Mouse (Mus musculus) MEL (cell line): ENCODE measurements at regions not wholly inside any gene's neighbourhood (a gene's known extent, or its start where the extent isn't known, plus 50 kb on each side); places are given as distances from the start of the nearest gene placed in this dataset.

ENCODE experiments used
- DNase-seq: peaks from one replicate; pipeline ENCODE4 v3.0.0; 2011; ENCODE audit warnings: low read depth, low spot score
- H3K27ac ChIP-seq: 2 replicates; pipeline ENCODE4 v1.5.1; 2012; ENCODE audit warnings: low read depth, mild to moderate bottlenecking, control low read depth, low read length, moderate library complexity; ENCODE audit not compliant: control insufficient read depth
- H3K27me3 ChIP-seq, 2 experiments: fragments of 150-350 bp in 1 of 2; sonication (generic) in 1 of 2; 2 replicates each; pipeline ENCODE4 v1.6.1; 2012; ENCODE audit warnings: low read length in 2 of 2, mild to moderate bottlenecking in 2 of 2, improper control_type of control experiment in 1 of 2, moderate library complexity in 1 of 2; ENCODE audit not compliant: insufficient read depth in 2 of 2, control insufficient read depth in 1 of 2
- H3K36me3 ChIP-seq, 2 experiments: 2 replicates each; pipeline ENCODE4 v1.6.1; 2012 to 2014; ENCODE audit warnings: low read length in 2 of 2, improper control_type of control experiment in 1 of 2, inconsistent platforms in 1 of 2, mild to moderate bottlenecking in 1 of 2; ENCODE audit not compliant: insufficient read depth in 2 of 2, control insufficient read depth in 1 of 2
- H3K4me1 ChIP-seq, 2 experiments: fragments of 150-350 bp in 1 of 2; sonication (generic) in 1 of 2; 2 replicates each; pipeline ENCODE4 v1.6.1; 2012; ENCODE audit warnings: low read length in 2 of 2, improper control_type of control experiment in 1 of 2, mild to moderate bottlenecking in 1 of 2; ENCODE audit not compliant: insufficient read depth in 2 of 2, control insufficient read depth in 1 of 2
- H3K4me3 ChIP-seq, 2 experiments: fragments of 150-350 bp in 1 of 2; sonication (generic) in 1 of 2; 2 replicates each; pipeline ENCODE4 v1.5.1; 2012; ENCODE audit warnings: low read depth in 2 of 2, low read length in 2 of 2, mild to moderate bottlenecking in 2 of 2, moderate library complexity in 2 of 2, control low read depth in 1 of 2, improper control_type of control experiment in 1 of 2; ENCODE audit not compliant: control insufficient read depth in 1 of 2, insufficient read depth in 1 of 2
- H3K79me2 ChIP-seq: 2 replicates; pipeline ENCODE4 v1.6.1; 2012; ENCODE audit warnings: mild to moderate bottlenecking, low read length, moderate library complexity; ENCODE audit not compliant: control insufficient read depth, poor library complexity, insufficient read depth
- H3K9ac ChIP-seq: 2 replicates; pipeline ENCODE4 v1.6.1; 2012; ENCODE audit warnings: low read depth, mild to moderate bottlenecking, control low read depth, low read length, moderate library complexity; ENCODE audit not compliant: control insufficient read depth, poor library complexity, severe bottlenecking
- H3K9me3 ChIP-seq: fragments of 150-350 bp; sonication (generic); replicated peaks from 2 replicates; pipeline ENCODE4 v1.6.1; 2012; ENCODE audit warnings: mild to moderate bottlenecking, low read length, improper control_type of control experiment, moderate library complexity; ENCODE audit not compliant: insufficient read depth
- BHLHE40 ChIP-seq: IDR thresholded peaks from 2 replicates; pipeline ENCODE4 v1.6.1; 2012; ENCODE audit warnings: low read depth, mild to moderate bottlenecking, inconsistent platforms, low read length, improper control_type of control experiment, borderline replicate concordance
- CHD2 ChIP-seq: IDR thresholded peaks from 2 replicates; pipeline ENCODE4 v1.6.1; 2011; ENCODE audit warnings: low read length, improper control_type of control experiment
- ELF1 ChIP-seq: IDR thresholded peaks from 2 replicates; pipeline ENCODE4 v1.6.1; 2014; ENCODE audit warnings: low read depth, mild to moderate bottlenecking, inconsistent platforms, low read length, improper control_type of control experiment, moderate library complexity
- EP300 ChIP-seq, 2 experiments: IDR thresholded peaks; 2 replicates each; pipeline ENCODE4 v1.6.1; 2011; ENCODE audit warnings: improper control_type of control experiment in 2 of 2, low read length in 2 of 2, low read depth in 1 of 2, mild to moderate bottlenecking in 1 of 2
- ETS1 ChIP-seq: IDR thresholded peaks from 2 replicates; pipeline ENCODE4 v1.6.1; 2012; ENCODE audit warnings: low read depth, mild to moderate bottlenecking, inconsistent platforms, low read length, improper control_type of control experiment, moderate library complexity
- GABPA ChIP-seq: IDR thresholded peaks from 2 replicates; pipeline ENCODE4 v1.6.1; 2012; ENCODE audit warnings: low read depth, mild to moderate bottlenecking, inconsistent platforms, low read length, improper control_type of control experiment, moderate library complexity
- GATA1 ChIP-seq: IDR thresholded peaks from 2 replicates; pipeline ENCODE4 v1.6.1; 2011; ENCODE audit warnings: low read depth, low read length, improper control_type of control experiment
- JUND ChIP-seq: IDR thresholded peaks from 2 replicates; pipeline ENCODE4 v1.6.1; 2011; ENCODE audit warnings: low read depth, mild to moderate bottlenecking, improper control_type of control experiment, low read length
- MAFK ChIP-seq: IDR thresholded peaks from 2 replicates; pipeline ENCODE4 v1.6.1; 2011; ENCODE audit warnings: low read depth, mild to moderate bottlenecking, low read length, improper control_type of control experiment, borderline replicate concordance
- MEF2A ChIP-seq: IDR thresholded peaks from 2 replicates; pipeline ENCODE4 v1.6.1; 2014; ENCODE audit warnings: low read depth, mild to moderate bottlenecking, inconsistent platforms, low read length, improper control_type of control experiment; ENCODE audit not compliant: poor library complexity, insufficient replicate concordance, severe bottlenecking; ENCODE audit errors: extremely low read depth
- MYB ChIP-seq: IDR thresholded peaks from 2 replicates; pipeline ENCODE4 v1.6.1; 2011; ENCODE audit warnings: mild to moderate bottlenecking, low read depth, low read length, improper control_type of control experiment
- NELFE ChIP-seq: IDR thresholded peaks from 2 replicates; pipeline ENCODE4 v1.6.1; 2011; ENCODE audit warnings: low read depth, low read length, improper control_type of control experiment
- NRF1 ChIP-seq: IDR thresholded peaks from 2 replicates; pipeline ENCODE4 v1.6.1; 2014; ENCODE audit warnings: low read depth, mild to moderate bottlenecking, inconsistent platforms, low read length, improper control_type of control experiment, moderate library complexity; ENCODE audit not compliant: poor library complexity, insufficient read depth, severe bottlenecking
- POLR2AphosphoS2 ChIP-seq: IDR thresholded peaks from 2 replicates; pipeline ENCODE4 v1.6.1; 2011; ENCODE audit warnings: low read length, improper control_type of control experiment
- SMC3 ChIP-seq: IDR thresholded peaks from 2 replicates; pipeline ENCODE4 v1.6.1; 2011; ENCODE audit warnings: low read depth, low read length, improper control_type of control experiment
- USF2 ChIP-seq, 2 experiments: IDR thresholded peaks; 2 replicates each; pipeline ENCODE4 v1.6.1; 2011 to 2012; ENCODE audit warnings: improper control_type of control experiment in 2 of 2, low read length in 2 of 2, borderline replicate concordance in 1 of 2, inconsistent platforms in 1 of 2, low read depth in 1 of 2, mild to moderate bottlenecking in 1 of 2; ENCODE audit not compliant: insufficient read depth in 1 of 2
- ZMIZ1 ChIP-seq: IDR thresholded peaks from 2 replicates; pipeline ENCODE4 v1.6.1; 2012; ENCODE audit warnings: low read depth, mild to moderate bottlenecking, inconsistent platforms, low read length, improper control_type of control experiment, moderate library complexity
- ZNF384 ChIP-seq: IDR thresholded peaks from 2 replicates; pipeline ENCODE4 v1.6.1; 2012; ENCODE audit warnings: low read depth, mild to moderate bottlenecking, inconsistent platforms, low read length, improper control_type of control experiment

DNA sequence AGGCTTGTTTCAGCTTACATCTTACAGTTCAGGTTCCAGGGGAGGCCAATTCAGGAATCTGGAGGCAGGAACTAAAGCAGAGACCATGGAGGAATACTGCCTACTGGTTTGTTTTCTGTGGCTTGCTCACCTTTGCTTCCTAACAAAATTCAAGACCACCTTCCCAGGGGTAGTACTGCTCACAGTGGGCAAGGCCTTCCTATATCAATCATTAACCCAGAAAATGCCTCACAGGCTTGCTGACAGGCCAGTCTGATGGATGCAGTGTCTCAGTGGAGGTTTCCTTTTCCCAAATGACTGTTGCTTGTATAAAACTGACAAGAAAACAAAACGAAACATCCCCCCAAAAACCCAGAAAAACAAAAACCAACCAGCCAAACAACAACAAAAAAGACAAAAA, 95.8 kb upstream of the Klf13 start:
- H3K79me2 ChIP-seq, result no peaks in the 10 kb centered on the region
- TF ChIP-seq MYB, result no peak
- no peak for TF ChIP-seq ZMIZ1
- TF ChIP-seq MEF2A, result no peak
- no peak for TF ChIP-seq JUND
- no peak for TF ChIP-seq MAFK
- TF ChIP-seq ELF1, result no peak
- TF ChIP-seq ZNF384, result no peak
- TF ChIP-seq NELFE, result no peak
- no peak for TF ChIP-seq CHD2
- TF ChIP-seq, all 39 proteins: peak for 0
- no peaks in the 10 kb centered on the region for H3K9me3 ChIP-seq
- no peak overlapping the region for H3K9ac ChIP-seq
- H3K4me1 ChIP-seq, result peaks cover 16 to 34% of the 10 kb centered on the region in 2 experiments
- peak overlapping the region; percentile 43; the same call in 1 of the 2 replicates for H3K27ac ChIP-seq
- no peak for DNase-seq
- no peaks in the 10 kb centered on the region for H3K27me3 ChIP-seq
- H3K36me3 ChIP-seq, result peaks cover 0 to 22% of the 10 kb centered on the region in 2 experiments; a peak in 2 of 4 replicates
- no peak overlapping the region for H3K4me3 ChIP-seq

DNA sequence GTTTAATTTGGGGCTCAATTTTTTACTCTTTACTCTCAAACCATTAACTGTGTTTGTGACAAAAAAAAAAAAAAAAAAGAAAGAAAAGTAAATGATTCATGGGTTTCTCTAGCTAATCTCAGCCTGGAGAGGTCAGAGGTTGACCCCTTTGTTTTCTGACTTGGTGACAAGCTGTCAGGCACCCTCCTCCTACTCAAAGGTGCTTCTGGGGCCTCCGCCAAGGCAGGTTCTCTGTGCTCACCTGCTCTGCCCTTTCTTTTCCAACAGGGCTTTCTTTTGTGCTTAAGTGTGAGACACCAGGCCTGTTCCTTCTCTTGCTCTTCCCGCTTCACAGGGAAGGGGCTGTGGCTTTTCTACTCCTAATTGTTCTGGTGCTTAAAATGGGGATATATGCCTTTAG, 94.7 kb upstream of the Klf13 start:
- H3K27ac ChIP-seq, result no peak overlapping the region
- no peak overlapping the region for H3K4me3 ChIP-seq
- H3K27me3 ChIP-seq, result no peaks in the 10 kb centered on the region
- DNase-seq, result no peak
- TF ChIP-seq ETS1, result no peak
- TF ChIP-seq USF2 (IDR thresholded peaks at IDR 0.05; ENCODE audit: borderline replicate concordance in 1 of 2, insufficient read depth in 1 of 2, low read depth in 1 of 2, low read length in 2 of 2), result no peak
- no peak for TF ChIP-seq POLR2AphosphoS2
- TF ChIP-seq NRF1, result no peak
- TF ChIP-seq GABPA, result no peak
- no peak for TF ChIP-seq SMC3
- TF ChIP-seq GATA1, result no peak
- no peak for TF ChIP-seq EP300 (IDR thresholded peaks at IDR 0.05; ENCODE audit: low read depth in 1 of 2, low read length in 2 of 2)
- no peak for TF ChIP-seq MYB
- TF ChIP-seq MEF2A, result no peak
- TF ChIP-seq BHLHE40, result no peak
- TF ChIP-seq, all 39 proteins: peak for 0
- Histone ChIP-seq H3K9me3 (no peaks in the 10 kb centered on the region), H3K4me1 (peaks cover 12 to 26% of the 10 kb centered on the region in 2 experiments), H3K79me2 (no peaks in the 10 kb centered on the region), H3K9ac (no peak overlapping the region), H3K36me3 (peaks cover 0 to 16% of the 10 kb centered on the region in 2 experiments; a peak in 2 of 4 replicates)
